Comparison of ENCODE assay signal across 11 mouse cellular contexts in the genomic region with DNA sequence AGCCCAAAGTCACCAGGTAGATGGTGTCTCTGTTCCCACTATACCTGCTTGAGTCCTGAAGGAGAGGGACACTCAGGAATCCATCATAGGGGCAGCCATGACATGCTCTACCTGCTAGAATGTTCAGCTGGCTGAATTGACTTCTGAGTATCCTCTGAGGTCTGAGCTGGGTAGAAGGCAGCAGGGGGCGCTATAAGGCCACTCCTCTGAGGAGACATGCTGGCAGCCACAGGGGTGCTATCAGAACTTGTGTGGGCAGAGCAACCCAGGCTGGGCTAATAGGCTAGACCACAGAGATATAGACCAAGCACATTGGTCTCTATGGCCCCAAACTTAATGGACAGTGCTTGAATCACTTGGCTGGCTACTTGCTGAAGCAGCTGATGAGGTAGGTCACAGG. TPM values are rescaled to one million over a fixed set of nuclear protein-coding genes. Genes with fewer than 3 reads are reported as not detected.
DNase-seq lines count a peak whose midpoint lies in the region; ATAC-seq and TF ChIP-seq lines count a peak whose summit lies in the region.
"Had no signal": no experiment of that assay in that cellular context is flagged by ENCODE, and none has a peak within 500 bp of the region (broad histone marks: within the 10 kb centered on the region; RNA-seq: fewer than 3 reads in every experiment).

No protein-coding gene starts in this region.

- 5% methylated on average over 1 of the region's 1 CpGs for WGBS in liver, embryonic 14.5 days (ENCODE audit: insufficient replicate concordance)
- 24% methylated on average over 1 of the region's 1 CpGs for WGBS in hindbrain, embryonic 13.5 days

- DNase-seq in embryo, embryonic 10 days (ENCODE audit: low spot score), result peak; percentile 25
- DNase-seq in embryo, embryonic 11 days, result no peak
- peak; percentile 31 for DNase-seq in 416B (ENCODE audit: low read depth)
- DNase-seq in adrenal gland, postnatal 10 days, result peak; percentile 56
- DNase-seq in liver, embryonic 14.5 days (ENCODE audit: low read depth in 3 of 3, low spot score in 3 of 3), result peak in 2 of 3 experiments; percentile 15 to 17
- DNase-seq in urinary bladder, postnatal 25 days (ENCODE audit: low spot score), result no peak
- no peak for DNase-seq in layer of hippocampus, adult 18-20 months (ENCODE audit: low spot score in 2 of 2)

- H3K4me3 ChIP-seq in liver, embryonic 14.5 days (ENCODE audit: insufficient read depth in 1 of 2, low read depth in 2 of 2, low read length in 2 of 2), result no peak overlapping the region
- H3K4me3 ChIP-seq in hindbrain, embryonic 13.5 days, result no peak overlapping the region
- H3K4me3 ChIP-seq: embryonic facial prominence, embryonic 13.5 days; heart, embryonic 13.5 days had no signal

- peak; percentile 83 for TF ChIP-seq CTCF in liver, embryonic 14.5 days (IDR thresholded peaks at IDR 0.05; ENCODE audit: low read depth)

- no peaks in the 10 kb centered on the region for H3K9me3 ChIP-seq in liver, embryonic 14.5 days (ENCODE audit: control insufficient read depth, low read length)
- H3K9me3 ChIP-seq in hindbrain, embryonic 13.5 days, result no peaks in the 10 kb centered on the region
- H3K9me3 ChIP-seq: embryonic facial prominence, embryonic 13.5 days; heart, embryonic 13.5 days had no signal

- no peaks in the 10 kb centered on the region for H3K4me1 ChIP-seq in liver, embryonic 14.5 days (replicated peaks; ENCODE audit: control insufficient read depth in 2 of 2, insufficient read depth in 2 of 2, low read length in 1 of 2)
- peaks cover 35% of the 10 kb centered on the region for H3K4me1 ChIP-seq in hindbrain, embryonic 13.5 days (replicated peaks)
- H3K4me1 ChIP-seq: embryonic facial prominence, embryonic 13.5 days had no signal

- H3K27me3 ChIP-seq in liver, embryonic 14.5 days (ENCODE audit: control insufficient read depth, insufficient read depth, low read length), result no peaks in the 10 kb centered on the region
- H3K27me3 ChIP-seq in hindbrain, embryonic 13.5 days, result no peaks in the 10 kb centered on the region

- H3K27ac ChIP-seq in liver, embryonic 14.5 days, result no peak overlapping the region
- no peak overlapping the region for H3K27ac ChIP-seq in hindbrain, embryonic 13.5 days
- H3K27ac ChIP-seq: embryonic facial prominence, embryonic 13.5 days; heart, embryonic 13.5 days had no signal

- no peak for ATAC-seq in liver, embryonic 14.5 days (ENCODE audit: insufficient read depth)
- ATAC-seq in hindbrain, embryonic 13.5 days (ENCODE audit: low FRiP score), result no peak
- ATAC-seq: midbrain, embryonic 16.5 days had no signal

- H3K4me2 ChIP-seq in liver, embryonic 14.5 days (ENCODE audit: low read depth), result no peak overlapping the region
- no peak overlapping the region for H3K4me2 ChIP-seq in hindbrain, embryonic 13.5 days
- H3K4me2 ChIP-seq: embryonic facial prominence, embryonic 13.5 days; heart, embryonic 13.5 days had no signal

- no peaks in the 10 kb centered on the region for H3K36me3 ChIP-seq in liver, embryonic 14.5 days (replicated peaks; ENCODE audit: control insufficient read depth, insufficient read depth, low read depth)
- no peaks in the 10 kb centered on the region for H3K36me3 ChIP-seq in hindbrain, embryonic 13.5 days
- H3K36me3 ChIP-seq: embryonic facial prominence, embryonic 13.5 days; heart, embryonic 13.5 days had no signal

- no peak for TF ChIP-seq EP300 in liver, embryonic 14.5 days (IDR thresholded peaks at IDR 0.05; ENCODE audit: low read depth)

- no peak overlapping the region for H3K9ac ChIP-seq in liver, embryonic 14.5 days (replicated peaks)
- H3K9ac ChIP-seq in hindbrain, embryonic 13.5 days, result no peak overlapping the region
- H3K9ac ChIP-seq: embryonic facial prominence, embryonic 13.5 days; heart, embryonic 13.5 days had no signal

RNA-seq across cellular contexts. Expression of gene Syt2, which starts 27.8 kb away (rescaled TPM):
- 1 to 10 TPM; 1.3 to 5.2 TPM for total RNA-seq in adrenal gland, postnatal 10 days (2021)
- 0.04 TPM in 2 replicates for polyA plus RNA-seq in liver, embryonic 14.5 days (2012; rRNA removed)
- 0.08 TPM in 1 of 2 replicates, not detected in the other for polyA plus RNA-seq in liver, embryonic 14.5 days (2014; fragmentation: Nextera tagmentation; extraction: Ambion mirVana)
- total RNA-seq in layer of hippocampus, adult 18-20 months (2021), result 10 to 100 TPM; 25.6 to 30.0 TPM
- polyA plus RNA-seq in hindbrain, embryonic 13.5 days (2015; fragmentation: Nextera tagmentation; extraction: Ambion mirVana), result 3.8 and 8.2 TPM in 2 replicates

Comparison
In these comparisons a context has a peak if more than half of its experiments do, and no peak if none do; other contexts are left out.
1. DNase-seq: peak in embryo, embryonic 10 days (single experiment), 416B (single experiment), adrenal gland, postnatal 10 days (single experiment) and liver, embryonic 14.5 days (2 of 3); none in embryo, embryonic 11 days (single experiment), urinary bladder, postnatal 25 days (single experiment) and layer of hippocampus, adult 18-20 months (0 of 2).
2. RNA of gene Syt2, which starts 27.8 kb away (total RNA-seq): 25.6 to 30.0 TPM in layer of hippocampus, adult 18-20 months; 1.3 to 5.2 TPM in adrenal gland, postnatal 10 days; every median in the first group is over 4 times any median in the second.